Mouse (Mus musculus) layer of hippocampus, adult 8-10 months (tissue): ENCODE data around the gene Ncor1. TPM values are rescaled to one million over a fixed set of nuclear protein-coding genes. Genes with fewer than 3 reads are reported as not detected.
"Not testable (repeated sequence)": the region's sequence is repeated elsewhere in the genome, so short reads cannot be mapped to it uniquely, and the experiment has no call there.

Experiments used
- DNase-seq, 2 experiments: peaks; one replicate each; pipeline ENCODE4 v3.0.0; 2022; ENCODE audit warnings: low spot score in 2 of 2
- total RNA-seq, 4 experiments: library from RNA; stranded (reverse); gene quantifications; 2 replicates each; pipeline ENCODE4 v1.2.4; 2022

Ncor1 gene
- total RNA-seq, 4 experiments from 2014 or later: 269 to 325 (median 294) TPM

- DNase-seq: no peak
Measured at GRCm38 (mm10) chr11:62458780-62459179, 439 bp upstream of the Ncor1 start.

GRCm38 (mm10) chr11:62457891-62458270, 460 bp downstream of the Ncor1 start:
- DNase-seq: no peak

DNA sequence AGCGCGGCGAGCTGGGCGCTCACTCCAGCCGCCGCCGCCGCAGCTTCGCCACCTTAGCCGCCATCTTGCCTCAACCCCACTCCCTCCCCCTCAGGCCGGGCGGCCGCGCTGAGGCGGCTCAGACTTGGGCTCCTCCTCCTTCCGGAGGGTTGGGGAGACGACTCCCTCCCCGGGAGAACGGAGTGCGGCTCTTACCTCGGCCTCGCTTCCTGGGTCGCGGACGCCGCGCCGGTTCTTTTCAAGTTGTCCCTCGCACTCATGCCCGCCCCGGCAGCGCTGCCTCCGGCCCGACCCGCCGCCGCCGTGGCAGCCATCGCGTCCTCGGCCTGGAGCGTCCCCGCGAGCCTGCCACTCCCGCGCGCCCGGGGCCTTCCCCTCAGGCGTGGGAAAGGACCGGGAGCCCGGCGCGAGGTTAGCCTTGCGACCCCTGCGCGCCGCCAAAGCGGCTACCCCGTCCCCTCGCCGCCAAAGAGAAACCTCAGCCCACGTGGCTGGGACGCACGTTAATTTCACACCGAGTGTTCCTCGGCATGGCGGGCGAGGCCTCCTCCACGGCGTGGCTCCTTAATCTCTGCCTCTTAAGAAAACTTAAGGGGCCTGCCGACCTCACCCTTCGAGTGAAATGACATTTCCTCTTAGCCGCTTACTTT, 975 bp downstream of the Ncor1 start:
- peak; percentile 75 to 76 for DNase-seq

DNA sequence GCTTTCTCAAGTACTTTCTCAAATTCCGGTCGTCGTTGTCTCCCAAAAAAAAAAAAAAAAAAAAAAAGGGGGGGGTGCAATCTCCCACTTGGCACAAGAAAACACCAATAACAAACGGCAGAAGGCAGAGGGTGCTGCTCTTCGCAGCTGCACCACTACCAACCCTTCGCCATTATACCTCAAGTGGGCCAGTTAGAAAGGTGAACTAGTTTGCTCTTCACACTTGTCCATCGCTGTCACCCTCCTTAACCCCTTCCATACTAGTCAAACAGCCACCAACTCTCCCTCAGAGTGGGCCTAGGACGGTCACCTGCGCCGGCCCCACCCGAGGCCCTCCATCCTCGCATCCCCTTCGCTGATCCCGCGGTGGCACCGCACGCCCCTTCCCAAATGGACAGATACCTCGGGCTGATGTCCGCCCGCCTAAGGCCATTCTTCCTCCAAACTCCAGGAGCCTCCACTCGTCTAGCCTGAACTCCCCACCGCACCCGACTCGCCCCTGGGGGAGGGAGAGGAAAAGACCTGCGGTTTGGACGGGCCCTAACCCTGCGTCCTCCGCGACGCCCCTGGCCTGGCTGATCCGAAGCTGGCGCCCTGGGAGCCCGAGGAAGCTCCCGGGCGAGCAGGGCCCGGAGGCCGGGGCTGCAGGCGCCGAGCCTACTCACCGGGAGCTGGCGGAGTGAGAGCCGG, 1.7 kb downstream of the Ncor1 start:
- DNase-seq: peak; percentile 20 to 23

DNA sequence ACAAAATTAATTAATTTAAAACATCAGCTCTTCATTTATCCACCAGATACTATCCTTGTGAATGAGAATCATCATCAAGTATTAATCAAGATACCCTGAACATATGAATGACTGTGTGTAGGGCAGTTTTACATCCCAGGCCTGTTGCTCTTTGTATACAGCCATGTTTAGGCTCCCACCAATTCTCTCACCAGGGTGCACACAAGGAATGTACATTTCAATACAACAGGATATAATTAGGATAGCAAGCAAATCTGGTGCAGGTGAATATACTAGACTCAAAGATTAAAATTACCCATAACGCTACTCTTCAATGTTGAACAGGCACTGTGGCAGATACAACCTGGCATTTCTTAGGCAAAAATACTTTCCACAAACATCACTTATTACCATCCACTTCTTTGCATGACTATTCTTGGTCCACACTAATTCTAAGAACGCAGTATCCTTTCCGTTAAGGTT, 2.3 kb downstream of the Ncor1 start:
- DNase-seq: no peak

GRCm38 (mm10) chr11:62455193-62455592, 3.1 kb downstream of the Ncor1 start:
- DNase-seq: no peak

GRCm38 (mm10) chr11:62448971-62449370, 9.4 kb downstream of the Ncor1 start:
- no peak for DNase-seq

DNA sequence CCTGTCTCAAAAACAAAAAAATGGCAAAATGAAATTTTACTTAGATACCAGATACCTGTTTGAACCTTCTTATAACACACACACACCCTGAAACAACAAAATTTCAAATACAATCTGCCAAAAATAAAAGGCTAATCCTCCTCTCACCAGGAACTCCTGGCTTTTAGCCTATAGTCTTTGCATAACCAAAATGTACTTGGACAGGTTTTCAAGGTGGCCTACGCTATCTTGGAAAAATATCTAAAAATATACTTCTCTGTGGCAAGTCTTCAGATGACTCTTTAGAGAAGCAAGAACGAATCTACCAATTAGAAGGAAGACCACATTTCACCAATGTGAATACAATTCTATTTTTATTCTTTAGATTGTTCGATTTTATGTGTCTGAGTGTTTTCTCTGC, 12.5 kb downstream of the Ncor1 start:
- DNase-seq: no peak

- no peak for DNase-seq
Measured at GRCm38 (mm10) chr11:62440670-62441315, 17.5 kb downstream of the Ncor1 start.

GRCm38 (mm10) chr11:62432211-62432610, 26.1 kb downstream of the Ncor1 start:
- no peak for DNase-seq

GRCm38 (mm10) chr11:62427105-62427504, 31.2 kb downstream of the Ncor1 start:
- no peak for DNase-seq

DNA sequence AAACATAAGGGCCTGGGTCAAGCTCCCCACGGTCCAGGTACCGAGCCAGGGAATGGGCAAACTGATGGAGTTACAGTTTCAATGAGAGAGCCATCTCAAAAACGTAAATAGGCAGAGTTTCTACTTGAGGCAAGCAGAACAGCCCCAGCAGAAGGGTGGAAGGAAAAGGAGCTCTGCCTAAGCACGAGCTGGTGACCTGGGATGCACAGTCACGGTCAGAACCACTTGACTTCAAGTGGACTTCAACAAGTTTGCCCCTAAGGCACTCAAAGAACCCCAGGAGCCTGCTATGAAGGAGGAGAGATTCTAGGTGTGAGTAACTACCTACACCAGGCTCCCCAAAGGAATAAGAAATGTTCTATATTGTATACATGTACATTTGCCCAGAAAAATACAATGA, 32.1 kb downstream of the Ncor1 start:
- no peak for DNase-seq

DNA sequence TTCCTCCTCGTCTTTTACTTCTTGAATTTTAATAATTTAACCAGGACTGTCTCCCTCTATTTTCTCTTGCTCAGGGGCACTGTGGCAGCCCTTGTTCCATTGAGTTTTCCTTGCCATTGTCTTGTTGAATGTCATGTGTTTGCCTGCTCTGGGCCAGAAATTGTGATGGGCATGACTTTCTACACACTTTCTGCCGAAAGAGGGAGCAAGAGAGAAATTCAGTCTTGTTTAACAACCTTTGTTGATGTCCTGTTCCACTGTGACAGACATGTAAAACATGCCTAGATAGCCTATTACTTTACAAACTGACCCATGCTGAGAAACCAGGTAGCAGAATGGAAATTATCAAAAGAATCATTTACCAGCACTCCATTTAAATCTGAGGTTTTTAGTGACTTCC, 33.8 kb downstream of the Ncor1 start:
- no peak for DNase-seq

GRCm38 (mm10) chr11:62415026-62415425, 43.3 kb downstream of the Ncor1 start:
- no peak for DNase-seq

- no peak for DNase-seq
Measured at GRCm38 (mm10) chr11:62409611-62410010, 48.7 kb downstream of the Ncor1 start.

GRCm38 (mm10) chr11:62408848-62409247, 49.5 kb downstream of the Ncor1 start:
- no peak for DNase-seq

DNA sequence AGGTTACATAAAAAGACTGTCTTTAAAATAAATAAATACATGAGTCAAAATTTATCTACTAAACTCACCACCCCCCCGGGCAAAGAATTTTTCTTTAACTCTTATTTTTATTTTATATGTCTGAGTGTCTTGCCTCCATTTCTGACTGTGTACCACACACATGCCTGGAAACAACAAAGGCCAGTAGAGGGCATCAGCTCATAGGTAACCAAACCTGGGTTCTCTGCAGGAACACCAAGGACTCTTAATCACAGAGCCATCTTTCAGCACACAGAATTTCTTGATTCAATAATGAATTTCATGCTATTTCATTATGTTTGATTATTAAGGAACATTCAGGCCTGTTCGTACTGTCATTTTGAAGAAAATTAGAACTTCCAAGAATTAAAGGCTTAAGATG, 61.9 kb downstream of the Ncor1 start:
- DNase-seq: no peak

DNA sequence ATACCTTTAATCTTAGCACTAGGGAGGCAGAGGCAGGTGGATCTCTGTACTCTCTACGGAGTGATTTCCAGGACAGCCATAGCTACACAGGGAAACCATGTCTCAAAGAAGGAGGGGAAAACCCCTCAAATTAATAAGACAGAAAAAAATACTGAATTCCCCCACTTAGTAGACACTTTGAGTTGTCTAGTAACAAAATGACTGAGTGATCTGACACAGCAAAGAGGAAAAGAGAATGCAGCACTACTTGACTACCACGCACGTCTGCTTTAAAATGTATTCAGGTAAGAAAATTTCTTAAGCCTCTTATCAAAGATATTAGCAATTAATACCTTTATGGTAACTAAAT, 70.0 kb downstream of the Ncor1 start:
- DNase-seq: no peak

- no peak for DNase-seq
Measured at GRCm38 (mm10) chr11:62387608-62388330, 70.6 kb downstream of the Ncor1 start.

DNA sequence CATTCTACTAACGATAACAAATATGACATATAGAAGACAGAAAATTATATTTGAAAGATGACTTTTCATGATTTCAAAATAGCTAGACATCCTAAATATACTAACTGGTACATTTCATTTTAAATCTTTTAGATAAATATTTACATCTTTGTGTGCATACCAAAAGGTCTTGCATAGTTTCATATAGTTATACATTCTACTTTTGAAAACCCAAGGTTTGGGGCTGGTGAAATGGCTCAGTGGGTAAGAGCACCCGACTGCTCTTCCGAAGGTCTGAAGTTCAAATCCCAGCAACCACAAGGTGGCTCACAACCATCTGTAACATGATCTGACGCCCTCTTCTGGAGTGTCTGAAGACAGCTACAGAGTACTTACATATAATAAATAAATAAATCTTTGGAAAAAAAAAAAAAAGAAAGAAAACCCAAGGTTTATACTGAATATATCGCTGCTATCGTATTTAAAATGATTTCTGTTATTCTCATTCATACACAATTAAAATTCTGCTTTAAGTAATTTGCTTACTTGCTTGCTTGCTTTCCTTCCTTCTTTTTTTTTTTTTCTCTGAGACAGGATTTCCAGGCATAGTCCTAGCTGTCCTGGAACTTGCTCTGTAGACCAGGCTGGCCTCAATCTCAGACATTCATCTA, 81.0 kb downstream of the Ncor1 start:
- DNase-seq: not testable (repeated sequence)

- no peak for DNase-seq
Measured at GRCm38 (mm10) chr11:62371776-62372175, 86.6 kb downstream of the Ncor1 start.

DNA sequence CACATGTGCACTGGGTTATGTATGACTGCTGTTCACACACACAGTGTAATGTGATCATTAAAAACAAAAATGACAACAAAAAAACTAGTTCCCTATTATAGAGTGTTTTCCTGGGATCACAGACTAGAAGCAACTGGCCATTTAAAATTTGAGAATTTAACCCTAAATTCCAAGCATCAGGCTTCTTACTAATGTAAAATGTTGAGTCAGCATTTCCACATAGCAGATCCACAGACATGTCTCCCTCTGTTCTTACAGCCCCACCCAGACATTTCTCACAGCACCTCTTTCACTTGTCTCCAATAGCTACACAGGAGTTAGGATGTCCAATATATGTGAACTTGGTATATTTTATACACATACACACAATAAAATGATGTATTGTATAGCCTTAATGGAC, 88.4 kb downstream of the Ncor1 start:
- DNase-seq: no peak
